Mouse (Mus musculus) midbrain, embryonic 10.5 days (tissue): ENCODE data around the gene Cyp4f18. TPM values are rescaled to one million over a fixed set of nuclear protein-coding genes. Genes with fewer than 3 reads are reported as not detected.

Experiments
- DNase-seq: peaks from one replicate; pipeline ENCODE4 v3.0.0-alpha.2; 2017; ENCODE audit warnings: low spot score
- H3K27ac ChIP-seq: fragments of 300-500 bp; sonication (generic); replicated peaks from 2 replicates; pipeline ENCODE4 v1.5.1; 2016; ENCODE audit warnings: mild to moderate bottlenecking
- H3K27me3 ChIP-seq: fragments of 300-500 bp; sonication (generic); 2 replicates; pipeline ENCODE4 v1.6.1; 2016; ENCODE audit warnings: low read depth, mild to moderate bottlenecking; ENCODE audit not compliant: poor library complexity, severe bottlenecking
- H3K36me3 ChIP-seq: fragments of 300-500 bp; sonication (generic); 2 replicates; pipeline ENCODE4 v1.6.1; 2016; ENCODE audit warnings: mild to moderate bottlenecking, moderate library complexity
- H3K4me1 ChIP-seq: fragments of 300-500 bp; sonication (generic); 2 replicates; pipeline ENCODE4 v1.6.1; 2016
- H3K4me3 ChIP-seq: fragments of 300-500 bp; sonication (generic); 2 replicates; pipeline ENCODE4 v1.5.1; 2016; ENCODE audit warnings: mild to moderate bottlenecking, moderate library complexity
- H3K9me3 ChIP-seq: fragments of 300-500 bp; sonication (generic); replicated peaks from 2 replicates; pipeline ENCODE4 v1.6.1; 2016; ENCODE audit warnings: mild to moderate bottlenecking
- WGBS: fragments of 180-500 bp; shearing (Covaris S2); methylation state at CpG from one replicate; pipeline ENCODE4 v1.1.7; 2016; 5-methylcytosine and 5-hydroxymethylcytosine counted together
- polyA plus RNA-seq: library from polyadenylated mRNA; unstranded; fragments of >200 nt; fragmentation: Nextera tagmentation; extraction: Ambion mirVana; gene quantifications from 2 replicates; pipeline ENCODE4 v1.2.1, GENCODE M21; 2016

Cyp4f18 gene
- polyA plus RNA-seq, 1 experiment from 2014 or later: 0.32 TPM

DNA sequence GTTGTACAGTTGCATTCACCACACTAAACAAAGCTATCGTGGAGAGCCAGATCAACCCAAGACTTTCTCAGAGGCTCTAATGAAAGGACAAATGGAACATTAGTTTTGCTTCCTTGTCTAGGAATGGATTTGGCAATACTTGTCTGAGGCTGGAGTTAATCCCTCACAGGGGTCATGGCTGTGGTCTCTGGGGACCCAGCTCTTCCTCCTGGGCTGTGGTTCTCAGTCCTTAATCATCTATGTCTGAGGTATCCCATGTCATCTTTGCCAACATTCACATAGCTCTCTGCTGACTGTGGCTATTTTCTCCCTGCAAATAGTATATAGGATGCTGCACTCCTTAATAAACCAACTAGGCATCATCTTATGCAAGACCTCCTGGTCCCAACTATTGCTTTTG is 67.7 kb downstream of the Cyp4f18 start:
- Histone ChIP-seq H3K27ac (no peak overlapping the region), H3K4me3 (no peak overlapping the region), H3K4me1 (no peaks in the 10 kb centered on the region), H3K27me3 (no peaks in the 10 kb centered on the region), H3K36me3 (no peaks in the 10 kb centered on the region), H3K9me3 (no peaks in the 10 kb centered on the region)
- no peak for DNase-seq
- WGBS: 85% methylated on average over 1 of the region's 1 CpGs

DNA sequence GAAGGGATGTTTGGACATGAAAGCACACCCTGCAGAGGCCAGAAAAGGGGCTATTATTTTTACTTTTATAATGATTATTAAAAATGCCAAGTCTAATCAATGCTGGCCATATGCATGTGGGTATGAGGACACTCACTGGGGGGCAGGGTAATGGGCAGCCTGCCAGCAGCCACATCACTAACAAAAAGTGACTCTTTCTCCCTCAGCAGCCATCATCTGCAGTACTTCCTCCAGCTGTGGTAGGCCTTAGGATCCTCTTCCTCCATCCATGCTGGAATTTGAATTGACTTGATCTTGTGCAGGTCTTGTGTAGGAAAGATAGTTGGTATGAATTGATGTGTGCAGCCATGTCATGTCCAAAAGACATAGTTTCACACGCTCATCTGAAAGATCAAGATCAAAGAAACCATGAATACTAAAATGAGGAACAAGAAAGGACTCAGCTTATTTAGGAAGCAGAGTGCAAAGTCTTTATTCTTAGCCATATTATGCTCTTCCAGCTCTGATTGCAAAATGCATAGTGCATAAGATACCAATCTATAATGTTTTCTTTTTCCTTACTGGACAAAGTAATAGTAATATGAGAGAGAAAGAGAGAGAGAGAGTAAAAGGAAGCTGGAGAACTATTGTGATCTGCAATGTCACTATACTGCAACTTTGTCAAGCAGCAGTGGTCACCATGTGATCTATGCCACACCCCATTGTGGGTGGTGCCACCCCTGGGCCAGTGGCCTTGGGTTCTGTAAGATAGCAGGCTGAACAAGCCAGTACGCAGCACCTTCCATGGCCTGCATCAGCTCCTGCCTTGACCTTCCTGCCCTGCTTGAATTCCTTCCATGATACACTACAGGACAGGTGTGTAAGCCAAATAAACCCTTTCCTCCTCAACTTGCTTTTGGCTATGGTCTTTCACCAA is 68.9 kb downstream of the Cyp4f18 start:
- Histone ChIP-seq H3K9me3 (no peaks in the 10 kb centered on the region), H3K4me1 (no peaks in the 10 kb centered on the region), H3K27me3 (no peaks in the 10 kb centered on the region), H3K36me3 (no peaks in the 10 kb centered on the region), H3K4me3 (no peak overlapping the region), H3K27ac (no peak overlapping the region)
- 78% methylated on average over 2 of the region's 2 CpGs for WGBS
- no peak for DNase-seq

Other genes starting within 250 kb of the Cyp4f18 start
- gene Zfp709, start 127.6 kb downstream of the Cyp4f18 start, polyA plus RNA-seq: 5.3 and 5.4 TPM in 2 replicates
- 8.2 and 10.7 TPM in 2 replicates for gene Zfp882, start 101.0 kb downstream of the Cyp4f18 start, polyA plus RNA-seq
- gene Zfp617, start 101.0 kb downstream of the Cyp4f18 start, polyA plus RNA-seq: 35.4 and 37.5 TPM in 2 replicates
- gene Zfp961, start 58.6 kb downstream of the Cyp4f18 start, polyA plus RNA-seq: 24.4 and 26.6 TPM in 2 replicates
- gene Olfr372, start 31.6 kb upstream of the Cyp4f18 start, polyA plus RNA-seq: not detected in 2 replicates
- 0.02 TPM in 1 of 2 replicates, not detected in the other for gene Olfr373, start 73.6 kb upstream of the Cyp4f18 start, polyA plus RNA-seq
- gene Olfr374, start 97.4 kb upstream of the Cyp4f18 start, polyA plus RNA-seq: not detected in 2 replicates
- 560 and 595 TPM in 2 replicates for gene Tpm4, start 125.3 kb upstream of the Cyp4f18 start, polyA plus RNA-seq
- gene Rab8a, start 151.6 kb upstream of the Cyp4f18 start, polyA plus RNA-seq: 133 and 145 TPM in 2 replicates
- 0.07 TPM in 1 of 2 replicates, not detected in the other for gene Hsh2d, start 180.0 kb upstream of the Cyp4f18 start, polyA plus RNA-seq
- gene Cib3, start 203.2 kb upstream of the Cyp4f18 start, polyA plus RNA-seq: not detected in 2 replicates
- gene Gm11034, start 204.0 kb upstream of the Cyp4f18 start, polyA plus RNA-seq: not detected in 2 replicates
- gene Fam32a, start 210.1 kb upstream of the Cyp4f18 start, polyA plus RNA-seq: 75.2 and 83.1 TPM in 2 replicates
- 201 and 235 TPM in 2 replicates for gene Ap1m1, start 230.4 kb upstream of the Cyp4f18 start, polyA plus RNA-seq